Mouse (Mus musculus): ENCODE data around the gene Ncbp3. TPM values are rescaled to one million over a fixed set of nuclear protein-coding genes. Genes with fewer than 3 reads are reported as not detected.

The Ncbp3 gene
- total RNA-seq, 2 experiments from 2014 or later: 10.4 to 10.7 TPM

GRCm38 (mm10) chr11:73131020-73131419, 83.4 kb downstream of the Ncbp3 start:
- intact Hi-C loops (cut with DNase I): no loop called here
- DNase-seq: no peak

GRCm38 (mm10) chr11:73132999-73133398, 85.4 kb downstream of the Ncbp3 start:
- no peak for DNase-seq
- intact Hi-C loops (cut with DNase I): no loop called here

DNA sequence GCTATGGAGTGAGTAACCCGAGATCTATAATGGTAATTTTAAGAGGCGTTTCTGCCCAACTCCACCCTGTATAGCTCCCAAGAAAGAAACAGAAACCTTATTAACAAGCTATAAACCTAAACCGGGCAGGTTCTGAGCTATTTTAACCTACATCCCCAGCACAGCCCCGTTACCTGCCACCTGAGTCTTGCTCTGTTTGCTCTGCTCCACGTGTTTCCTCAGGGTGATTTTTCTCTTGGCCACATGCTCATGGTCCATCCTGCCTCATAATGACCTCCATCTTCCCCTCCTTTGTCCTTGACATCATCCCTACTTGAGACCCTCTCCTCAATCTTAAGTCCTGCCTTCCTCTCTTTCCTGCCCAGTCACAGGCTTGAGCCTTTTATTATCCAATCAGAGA, 86.6 kb downstream of the Ncbp3 start:
- intact Hi-C loops (cut with DNase I): no loop called here
- DNase-seq: no peak

- DNase-seq: no peak
- intact Hi-C loops (cut with DNase I): no loop called here
These were observed 89.0 kb downstream of the Ncbp3 start for GRCm38 (mm10) chr11:73136587-73136986.

DNA sequence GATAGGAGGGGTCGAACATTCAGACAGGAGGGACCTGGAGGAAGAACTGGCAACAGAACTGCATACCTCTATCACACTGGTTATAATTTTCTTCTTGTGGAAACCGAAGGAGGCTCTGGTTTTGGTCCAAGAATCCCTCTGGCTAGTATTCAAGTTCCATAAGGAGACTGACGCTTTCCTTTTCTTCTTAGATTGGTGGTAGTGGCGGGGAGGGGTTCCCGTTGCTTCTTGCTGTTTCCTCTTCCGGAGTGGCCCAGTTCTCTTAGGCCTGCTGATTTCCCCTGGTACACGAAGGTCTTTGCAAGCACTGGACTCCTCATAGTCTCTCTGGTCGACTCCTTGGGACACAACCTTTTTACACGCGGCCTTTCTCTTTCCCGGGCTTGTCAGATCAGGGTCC, 89.5 kb downstream of the Ncbp3 start:
- no peak for DNase-seq
- intact Hi-C loops (cut with DNase I): no loop called here

DNA sequence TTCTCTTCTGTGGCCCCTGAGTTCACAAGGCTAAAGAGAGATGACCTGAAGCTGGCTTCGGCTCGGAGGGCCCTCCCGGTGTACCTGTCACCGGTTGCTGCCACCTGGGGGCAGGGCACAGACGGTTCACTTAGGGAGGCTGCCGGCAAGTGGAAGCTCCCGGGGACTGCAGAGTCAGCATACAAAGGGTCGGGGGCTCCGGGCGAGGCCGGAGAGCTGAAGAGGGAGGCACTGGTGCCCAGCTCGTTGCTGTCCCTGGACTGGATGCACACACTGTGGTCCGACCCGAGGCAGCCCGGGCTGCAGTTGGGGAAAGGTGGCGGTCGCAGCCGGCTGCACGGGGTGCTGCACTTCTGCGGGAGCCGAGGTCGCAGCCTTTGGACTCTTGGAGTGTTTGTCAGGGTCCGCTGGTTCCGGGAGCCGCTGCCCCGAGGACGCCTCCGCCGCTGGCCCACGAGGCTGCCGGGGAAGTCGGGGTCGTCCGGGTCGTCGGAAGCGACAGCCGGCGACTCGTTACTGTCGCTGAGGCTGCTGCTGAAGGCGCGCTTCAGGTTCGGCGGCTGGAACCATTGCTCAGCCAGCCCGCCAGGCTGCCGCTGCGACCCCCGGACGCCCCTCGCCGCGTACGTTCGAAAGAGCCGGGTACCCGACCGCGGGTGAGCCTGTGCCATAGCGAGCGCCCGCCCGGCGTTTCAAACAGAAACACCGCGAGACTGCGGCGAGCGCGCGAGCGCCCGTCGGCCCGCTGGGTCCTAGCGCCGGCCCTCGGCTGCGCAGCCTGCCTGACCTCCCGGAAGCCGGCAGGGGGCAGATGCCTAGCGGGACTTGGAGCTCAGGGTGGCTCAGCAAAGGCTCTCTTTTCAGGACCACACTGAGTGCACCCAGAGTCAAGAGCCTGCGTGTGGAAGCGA, 90.3 kb downstream of the Ncbp3 start, which contains the start of gene Haspin:
Gene Haspin (minus strand): TSS at position 704 of the 911 bp plus-strand sequence.
- DNase-seq: peak; percentile 93

More for the DNA sequence above, 90.3 kb downstream of the Ncbp3 start, which contains the start of gene Haspin:
- intact Hi-C loops (cut with DNase I): loop anchor here (2.0 kb wide), 1 partner anchor 1235 kb away; no protein-coding TSS in a partner anchor

Other genes with a start within 250 kb of the Ncbp3 start
- 1 to 10 TPM; 2.3 to 2.5 TPM for gene Atp2a3, start 86.6 kb upstream of the Ncbp3 start, total RNA-seq (2021)
- under 1 TPM; 0.28 to 0.50 TPM for gene P2rx1, start 48.7 kb upstream of the Ncbp3 start, total RNA-seq (2021)
- 10 to 100 TPM; 28.7 to 30.5 TPM for gene Camkk1, start 28.8 kb upstream of the Ncbp3 start, total RNA-seq (2021)
- gene Itgae, start 42.8 kb downstream of the Ncbp3 start, total RNA-seq (2021): not detected
- 1 to 10 TPM; 1.6 TPM for gene Haspin, start 90.5 kb downstream of the Ncbp3 start, total RNA-seq (2021)
- gene P2rx5, start 112.6 kb downstream of the Ncbp3 start, total RNA-seq (2021): 1 to 10 TPM in 1 of 2 experiments, under 1 TPM in 1; 0.72 to 1.0 TPM
- gene Emc6, start 129.3 kb downstream of the Ncbp3 start, total RNA-seq (2021): 10 to 100 TPM; 59.8 to 64.3 TPM
- 10 to 100 TPM; 42.2 to 42.5 TPM for gene Tax1bp3, start 129.3 kb downstream of the Ncbp3 start, total RNA-seq (2021)
- gene Ctns, start 151.3 kb downstream of the Ncbp3 start, total RNA-seq (2021): 10 to 100 TPM; 17.7 to 21.1 TPM
- 1 to 10 TPM; 1.1 to 1.2 TPM for gene Shpk, start 151.7 kb downstream of the Ncbp3 start, total RNA-seq (2021)
- gene Trpv1, start 186.5 kb downstream of the Ncbp3 start, total RNA-seq (2021): under 1 TPM; 0.46 to 0.82 TPM
- under 1 TPM; 0.46 to 0.66 TPM for gene Trpv3, start 219.6 kb downstream of the Ncbp3 start, total RNA-seq (2021)